Mouse (Mus musculus): ENCODE measurements around the gene Erg. TPM values are rescaled to one million over a fixed set of nuclear protein-coding genes. Genes with fewer than 3 reads are reported as not detected.

Erg gene
- polyA plus RNA-seq, 1 experiment: not detected

DNA sequence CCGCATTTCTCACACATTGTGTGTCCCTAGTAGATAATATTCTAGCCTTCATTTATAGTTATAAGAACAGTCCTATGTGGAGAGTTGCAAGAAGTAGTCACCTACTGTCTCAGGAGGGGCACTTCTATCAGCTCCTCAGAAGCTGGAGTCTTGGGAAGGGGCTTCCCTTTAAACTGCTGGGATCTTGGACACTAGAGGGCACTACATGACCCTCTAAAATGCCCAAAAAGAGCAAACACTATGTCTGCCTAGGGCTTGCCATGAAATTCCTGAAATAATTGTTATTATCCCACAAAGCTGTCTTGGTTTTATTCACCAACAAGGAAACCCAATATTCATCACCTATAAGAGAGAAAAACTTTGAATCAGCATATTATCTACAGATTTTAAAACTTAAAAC lies 119.8 kb downstream of the Erg start:
- no peak overlapping the region for H3K27ac ChIP-seq (ENCODE audit: insufficient read depth, low read depth, low read length)
- no peaks in the 10 kb centered on the region for H3K4me1 ChIP-seq (ENCODE audit: control insufficient read depth, insufficient read depth, low read length)
- no peak overlapping the region for H3K4me3 ChIP-seq (ENCODE audit: insufficient read depth, low read length)
- no peak for TF ChIP-seq CTCF (IDR thresholded peaks at IDR 0.05; ENCODE audit: low read depth, low read length)
- no peak for TF ChIP-seq POLR2A (IDR thresholded peaks at IDR 0.05; ENCODE audit: borderline replicate concordance, low read depth, low read length)

DNA sequence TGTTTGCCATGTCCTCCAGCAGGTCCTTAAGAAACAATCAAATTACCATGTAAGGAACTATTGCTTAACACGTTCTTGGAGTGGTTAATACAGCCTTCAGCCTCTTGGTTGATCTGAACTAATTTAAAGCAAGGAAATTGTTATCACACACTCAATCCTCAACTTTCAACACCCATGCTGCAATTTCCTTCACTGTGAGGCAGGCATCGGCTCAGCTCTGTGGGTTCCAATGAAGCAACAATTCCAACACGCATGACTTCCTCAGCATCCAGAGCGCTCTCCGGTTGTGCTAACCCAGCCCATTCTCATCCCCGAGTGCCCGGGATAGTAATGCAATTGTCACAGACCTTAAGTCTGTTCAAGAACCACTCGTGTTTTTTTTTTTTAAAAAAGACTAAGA lies 121.8 kb downstream of the Erg start:
- Histone ChIP-seq H3K4me3 (ENCODE audit: insufficient read depth, low read length) (no peak overlapping the region), H3K27ac (ENCODE audit: insufficient read depth, low read depth, low read length) (no peak overlapping the region), H3K4me1 (ENCODE audit: control insufficient read depth, insufficient read depth, low read length) (no peaks in the 10 kb centered on the region)
- TF ChIP-seq CTCF (IDR thresholded peaks at IDR 0.05; ENCODE audit: low read depth, low read length) (no peak), POLR2A (IDR thresholded peaks at IDR 0.05; ENCODE audit: borderline replicate concordance, low read depth, low read length) (no peak)

DNA sequence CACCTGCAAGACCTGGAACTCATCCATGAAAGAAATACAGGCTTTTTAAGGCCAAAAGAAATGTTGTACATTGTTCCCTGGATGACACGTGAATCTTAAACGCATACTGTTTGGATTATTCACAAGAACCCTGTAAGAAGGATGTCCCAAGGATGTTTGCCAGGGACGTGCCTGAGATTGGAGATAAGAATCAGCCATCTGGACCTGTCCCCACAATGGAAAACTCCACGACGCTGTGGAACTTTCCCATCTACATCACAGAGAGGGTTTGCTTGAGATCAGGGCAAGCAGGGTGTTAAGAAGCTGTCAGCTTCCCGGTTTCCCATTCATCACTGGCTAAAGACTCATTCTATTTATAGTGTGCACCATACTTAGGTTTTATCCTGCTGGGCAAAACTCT lies 122.6 kb downstream of the Erg start:
- no peak for TF ChIP-seq CTCF (IDR thresholded peaks at IDR 0.05; ENCODE audit: low read depth, low read length)
- TF ChIP-seq POLR2A (IDR thresholded peaks at IDR 0.05; ENCODE audit: borderline replicate concordance, low read depth, low read length): no peak
- Histone ChIP-seq H3K4me3 (ENCODE audit: insufficient read depth, low read length) (no peak overlapping the region), H3K4me1 (ENCODE audit: control insufficient read depth, insufficient read depth, low read length) (no peaks in the 10 kb centered on the region), H3K27ac (ENCODE audit: insufficient read depth, low read depth, low read length) (no peak overlapping the region)

DNA sequence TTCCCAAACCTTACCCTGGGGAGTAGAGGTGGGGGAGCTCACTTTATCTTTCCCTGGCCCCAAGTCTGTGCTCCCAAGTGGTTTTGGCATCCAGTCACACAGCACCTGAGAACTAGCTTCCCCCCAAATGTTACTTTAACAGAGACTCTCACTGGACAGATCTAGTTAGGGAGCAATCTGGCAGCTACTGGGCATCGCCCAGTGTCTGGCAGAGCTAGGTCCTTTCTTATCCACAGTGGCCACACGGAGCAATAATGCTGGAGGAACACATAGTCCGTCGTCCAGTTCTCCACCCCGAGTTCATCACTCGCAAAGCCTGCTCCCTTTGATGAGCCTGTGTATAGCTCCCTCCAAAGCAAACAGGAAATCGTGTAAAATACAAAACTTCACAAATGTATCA lies 124.5 kb downstream of the Erg start:
- TF ChIP-seq CTCF (IDR thresholded peaks at IDR 0.05; ENCODE audit: low read depth, low read length): no peak
- no peak for TF ChIP-seq POLR2A (IDR thresholded peaks at IDR 0.05; ENCODE audit: borderline replicate concordance, low read depth, low read length)
- H3K4me1 ChIP-seq (ENCODE audit: control insufficient read depth, insufficient read depth, low read length): no peaks in the 10 kb centered on the region
- no peak overlapping the region for H3K4me3 ChIP-seq (ENCODE audit: insufficient read depth, low read length)
- no peak overlapping the region for H3K27ac ChIP-seq (ENCODE audit: insufficient read depth, low read depth, low read length)

DNA sequence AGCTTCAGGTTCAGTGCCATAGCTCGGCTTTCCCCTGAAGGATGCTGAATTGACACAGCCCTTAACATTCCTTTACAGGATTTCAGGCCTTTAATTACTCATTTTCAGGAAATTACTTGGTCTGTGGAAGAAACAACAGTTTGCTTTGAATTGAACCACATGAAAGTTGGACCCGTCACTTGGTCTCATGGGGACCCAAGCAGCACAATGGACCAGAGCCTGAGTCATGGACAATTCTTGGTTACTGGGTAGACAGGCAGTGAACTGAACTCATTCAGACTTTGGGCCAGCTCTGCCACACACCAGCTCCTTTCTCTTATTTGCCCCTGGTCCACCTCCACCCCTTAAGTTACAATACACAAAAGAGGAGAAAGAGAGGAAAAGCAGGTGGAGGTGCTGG lies 126.1 kb downstream of the Erg start:
- Histone ChIP-seq H3K4me3 (ENCODE audit: insufficient read depth, low read length) (no peak overlapping the region), H3K27ac (ENCODE audit: insufficient read depth, low read depth, low read length) (no peak overlapping the region), H3K4me1 (ENCODE audit: control insufficient read depth, insufficient read depth, low read length) (no peaks in the 10 kb centered on the region)
- TF ChIP-seq POLR2A (IDR thresholded peaks at IDR 0.05; ENCODE audit: borderline replicate concordance, low read depth, low read length) (no peak), CTCF (IDR thresholded peaks at IDR 0.05; ENCODE audit: low read depth, low read length) (no peak)

DNA sequence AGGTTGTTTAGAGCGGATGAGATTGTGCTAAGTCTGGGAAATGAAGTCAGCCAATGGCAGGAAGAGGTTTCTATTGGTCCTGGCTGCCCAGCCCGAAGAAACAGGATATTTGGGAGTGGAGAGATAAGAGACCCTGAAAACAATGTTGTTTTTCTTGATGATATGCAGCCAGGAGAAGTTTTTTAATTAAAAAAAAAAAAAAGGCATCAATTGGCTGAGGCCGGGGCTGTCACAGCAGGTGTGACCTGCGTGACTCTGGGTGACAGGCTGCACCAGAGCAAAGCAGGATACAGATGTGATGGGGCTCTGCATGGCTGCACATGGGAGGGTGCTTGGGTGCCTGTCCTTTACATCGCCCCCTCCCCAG lies 127.1 kb downstream of the Erg start:
- Histone ChIP-seq H3K4me1 (ENCODE audit: control insufficient read depth, insufficient read depth, low read length) (no peaks in the 10 kb centered on the region), H3K27ac (ENCODE audit: insufficient read depth, low read depth, low read length) (no peak overlapping the region), H3K4me3 (ENCODE audit: insufficient read depth, low read length) (no peak overlapping the region)
- TF ChIP-seq POLR2A (IDR thresholded peaks at IDR 0.05; ENCODE audit: borderline replicate concordance, low read depth, low read length) (no peak), CTCF (IDR thresholded peaks at IDR 0.05; ENCODE audit: low read depth, low read length) (no peak)

DNA sequence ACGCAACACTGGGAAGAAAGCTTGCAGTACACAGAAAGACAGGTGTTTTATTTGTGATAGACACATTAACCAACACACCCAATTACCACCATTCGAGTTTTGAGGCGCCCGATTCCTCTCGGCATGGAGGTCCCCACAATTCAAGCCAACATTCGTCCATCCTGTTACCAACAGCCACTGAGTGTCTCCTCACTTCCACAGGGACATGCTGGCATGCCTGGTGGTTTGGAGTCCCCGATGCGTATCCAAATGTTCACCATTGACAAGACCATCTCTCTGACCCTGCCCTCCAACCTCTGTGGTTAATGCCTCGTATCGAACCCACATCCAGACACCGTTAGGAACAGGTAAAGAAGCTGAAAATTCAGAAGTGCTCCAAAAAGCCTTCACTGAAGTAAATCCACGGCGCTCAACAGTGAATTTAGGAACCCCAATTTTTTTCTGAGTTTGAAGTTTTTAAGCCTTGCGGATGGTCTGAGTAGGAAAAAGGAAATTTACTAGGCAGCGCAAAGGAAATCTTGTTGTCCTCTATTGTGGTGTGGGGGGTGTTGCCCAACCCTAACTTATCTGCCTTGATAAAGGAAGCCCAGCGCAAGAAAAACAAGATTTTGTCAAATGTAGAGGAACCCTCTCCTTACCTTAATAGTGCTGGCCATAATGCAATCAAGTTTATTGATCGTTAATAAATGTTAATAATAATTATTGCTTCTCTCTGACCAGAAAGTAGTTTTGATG lies 127.6 kb downstream of the Erg start:
- Histone ChIP-seq H3K4me1 (ENCODE audit: control insufficient read depth, insufficient read depth, low read length) (no peaks in the 10 kb centered on the region), H3K4me3 (ENCODE audit: insufficient read depth, low read length) (no peak overlapping the region), H3K27ac (ENCODE audit: insufficient read depth, low read depth, low read length) (no peak overlapping the region)
- TF ChIP-seq CTCF (IDR thresholded peaks at IDR 0.05; ENCODE audit: low read depth, low read length) (no peak), POLR2A (IDR thresholded peaks at IDR 0.05; ENCODE audit: borderline replicate concordance, low read depth, low read length) (no peak)

DNA sequence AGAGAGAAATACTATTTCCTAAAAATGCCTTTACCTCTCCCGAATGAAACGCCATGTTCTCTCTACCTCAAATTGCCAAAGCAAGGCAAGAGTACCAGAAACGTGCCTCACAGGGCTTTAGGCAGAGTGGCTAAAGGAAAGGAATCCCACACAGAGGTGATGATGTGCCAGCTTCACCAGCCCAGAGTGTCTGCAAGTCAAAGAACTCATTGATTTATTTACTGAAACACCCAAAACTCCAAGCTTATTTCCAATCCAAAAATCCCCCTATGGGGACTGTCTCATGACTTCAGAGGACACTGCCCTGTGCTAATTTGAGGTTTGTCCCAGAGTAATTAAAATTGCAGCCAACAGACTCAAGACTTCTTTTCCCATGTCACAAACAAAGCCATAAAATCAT lies 129.4 kb downstream of the Erg start:
- Histone ChIP-seq H3K4me3 (ENCODE audit: insufficient read depth, low read length) (no peak overlapping the region), H3K27ac (ENCODE audit: insufficient read depth, low read depth, low read length) (no peak overlapping the region), H3K4me1 (ENCODE audit: control insufficient read depth, insufficient read depth, low read length) (no peaks in the 10 kb centered on the region)
- TF ChIP-seq POLR2A (IDR thresholded peaks at IDR 0.05; ENCODE audit: borderline replicate concordance, low read depth, low read length): no peak
- no peak for TF ChIP-seq CTCF (IDR thresholded peaks at IDR 0.05; ENCODE audit: low read depth, low read length)

DNA sequence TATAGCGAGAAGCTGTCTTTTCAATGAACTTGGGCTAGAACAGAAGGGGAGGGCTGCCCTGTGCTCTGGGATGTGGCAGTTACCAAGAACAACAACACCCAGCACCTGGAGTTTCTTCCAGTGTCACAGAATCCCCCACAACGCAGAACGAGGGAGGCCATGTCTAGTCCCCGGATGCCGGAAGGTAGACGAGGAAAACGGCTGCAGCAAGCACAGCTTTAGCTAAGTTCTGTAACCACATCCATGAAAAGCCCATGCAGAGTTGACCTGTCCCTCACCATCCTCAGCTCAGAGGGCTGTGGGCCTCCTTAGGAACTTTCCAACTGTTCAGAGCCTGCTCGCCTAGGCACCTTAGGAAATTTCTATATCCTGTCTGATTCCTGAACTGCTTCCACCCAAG lies 130.5 kb downstream of the Erg start:
- no peak overlapping the region for H3K27ac ChIP-seq (ENCODE audit: insufficient read depth, low read depth, low read length)
- no peaks in the 10 kb centered on the region for H3K4me1 ChIP-seq (ENCODE audit: control insufficient read depth, insufficient read depth, low read length)
- no peak overlapping the region for H3K4me3 ChIP-seq (ENCODE audit: insufficient read depth, low read length)
- no peak for TF ChIP-seq CTCF (IDR thresholded peaks at IDR 0.05; ENCODE audit: low read depth, low read length)
- TF ChIP-seq POLR2A (IDR thresholded peaks at IDR 0.05; ENCODE audit: borderline replicate concordance, low read depth, low read length): no peak

DNA sequence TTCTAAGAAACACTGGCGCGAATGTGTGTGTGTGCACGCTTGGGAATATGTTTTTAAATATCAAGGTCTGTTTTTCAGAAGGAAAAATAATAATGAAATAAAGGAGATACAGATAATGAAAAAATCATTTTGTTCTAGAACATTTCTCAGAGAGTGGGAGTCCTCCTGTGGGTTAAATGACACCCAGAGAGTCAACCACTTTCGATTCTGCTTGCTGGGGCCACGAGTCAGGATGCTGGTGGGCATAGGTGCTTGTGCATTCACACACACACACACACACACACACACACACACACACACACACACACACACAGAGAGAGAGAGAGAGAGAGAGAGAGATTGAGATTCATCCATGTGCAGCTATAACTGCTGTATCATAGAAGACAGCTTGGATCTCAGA lies 130.9 kb downstream of the Erg start:
- Histone ChIP-seq H3K27ac (ENCODE audit: insufficient read depth, low read depth, low read length) (no peak overlapping the region), H3K4me1 (ENCODE audit: control insufficient read depth, insufficient read depth, low read length) (no peaks in the 10 kb centered on the region), H3K4me3 (ENCODE audit: insufficient read depth, low read length) (no peak overlapping the region)
- no peak for TF ChIP-seq POLR2A (IDR thresholded peaks at IDR 0.05; ENCODE audit: borderline replicate concordance, low read depth, low read length)
- no peak for TF ChIP-seq CTCF (IDR thresholded peaks at IDR 0.05; ENCODE audit: low read depth, low read length)

DNA sequence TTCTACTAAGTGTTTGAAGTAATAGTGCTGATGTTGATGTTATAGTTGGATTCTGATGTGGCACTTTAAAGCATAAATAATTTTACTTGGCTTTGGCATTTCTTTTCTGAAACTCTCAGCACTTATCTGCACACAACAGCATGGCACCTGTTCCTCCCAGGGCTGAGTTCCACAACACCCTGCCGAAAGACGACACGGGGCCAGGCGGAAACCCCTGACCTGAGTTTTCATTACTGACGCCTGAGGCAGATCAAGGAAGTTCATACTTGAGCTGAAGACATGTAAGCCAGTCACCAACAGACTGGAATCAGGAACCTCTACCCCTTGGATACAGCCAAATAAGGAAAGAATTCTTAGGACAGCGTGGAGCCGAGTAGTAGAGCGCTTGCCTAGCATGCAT lies 134.0 kb downstream of the Erg start:
- H3K4me3 ChIP-seq (ENCODE audit: insufficient read depth, low read length): no peak overlapping the region
- H3K4me1 ChIP-seq (ENCODE audit: control insufficient read depth, insufficient read depth, low read length): no peaks in the 10 kb centered on the region
- H3K27ac ChIP-seq (ENCODE audit: insufficient read depth, low read depth, low read length): no peak overlapping the region
- TF ChIP-seq POLR2A (IDR thresholded peaks at IDR 0.05; ENCODE audit: borderline replicate concordance, low read depth, low read length) (no peak), CTCF (IDR thresholded peaks at IDR 0.05; ENCODE audit: low read depth, low read length) (no peak)
